Mouse (Mus musculus) cerebellum, adult 2 months (tissue): ENCODE results near the gene Spag8.

Experiments used
- CTCF ChIP-seq: fragments of 200-500 bp; IDR thresholded peaks from 2 replicates; pipeline ENCODE4 v1.5.1; 2011; ENCODE audit warnings: low read depth, mild to moderate bottlenecking, control low read depth, low read length, moderate library complexity, borderline replicate concordance; ENCODE audit not compliant: insufficient read depth
- POLR2A ChIP-seq: fragments of 200-500 bp; IDR thresholded peaks from 2 replicates; pipeline ENCODE4 v1.6.1; 2011; ENCODE audit warnings: low read length, control low read depth, borderline replicate concordance; ENCODE audit not compliant: insufficient read depth

DNA sequence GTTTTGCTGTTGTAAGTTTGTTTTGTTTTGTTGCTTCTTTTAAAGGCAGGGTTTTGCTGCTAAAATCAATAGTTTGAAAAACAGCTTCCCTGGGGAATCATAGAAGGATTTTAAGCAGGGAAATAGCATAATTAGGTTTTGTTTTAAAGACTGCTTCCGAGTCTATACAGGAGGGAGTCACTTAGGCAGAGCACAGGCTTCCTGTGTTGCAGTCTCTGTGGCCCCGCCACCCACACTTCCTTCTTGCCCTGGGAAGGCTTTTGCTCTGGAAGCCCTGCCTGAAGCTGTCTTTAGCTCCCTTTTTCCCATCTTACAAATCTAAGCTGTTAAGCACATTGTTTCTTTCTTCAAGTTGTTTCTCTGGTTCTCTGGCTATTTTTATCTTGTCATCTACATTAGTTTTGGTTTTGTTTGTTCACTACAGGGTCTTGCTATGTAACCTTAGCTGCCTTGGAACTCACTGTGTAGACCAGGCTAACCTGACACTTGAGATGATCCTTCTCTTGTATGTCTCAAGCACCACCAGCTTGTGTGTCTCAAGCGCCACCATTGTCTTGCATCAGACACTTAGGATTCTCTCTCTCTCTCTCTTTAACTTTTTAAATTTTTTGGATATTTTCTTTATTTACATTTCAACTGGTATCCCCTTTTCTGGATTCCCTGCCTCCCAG lies 40.2 kb downstream of the Spag8 start:
- TF ChIP-seq POLR2A: no peak
- TF ChIP-seq CTCF: no peak
